Mouse (Mus musculus) heart, postnatal 0 days (tissue): ENCODE measurements at regions not wholly inside any gene's neighbourhood (a gene's known extent, or its start where the extent isn't known, plus 50 kb on each side); places are given as distances from the start of the nearest gene placed in this dataset.

Experiments used
- ATAC-seq: fragments of 200-750 bp; cut with Nextera tagmentation; 2 replicates; pipeline ENCODE4 v1.8.0; 2017; ENCODE audit warnings: low read depth, moderate number of reproducible peaks, moderate library complexity; ENCODE audit not compliant: insufficient read depth
- DNase-seq: peaks from one replicate; pipeline ENCODE4 v3.0.0-alpha.2; 2016; ENCODE audit warnings: low spot score
- H3K27ac ChIP-seq: fragments of 300-500 bp; sonication (generic); 2 replicates; pipeline ENCODE4 v1.5.1; 2014; ENCODE audit warnings: low read depth, mild to moderate bottlenecking
- H3K27me3 ChIP-seq: fragments of 300-500 bp; sonication (generic); 2 replicates; pipeline ENCODE4 v1.6.1; 2014; ENCODE audit warnings: low read length, mixed read lengths; ENCODE audit not compliant: control insufficient read depth, insufficient read depth
- H3K36me3 ChIP-seq: fragments of 300-500 bp; sonication (generic); replicated peaks from 2 replicates; pipeline ENCODE4 v1.6.1; 2014; ENCODE audit warnings: low read length, mixed read lengths; ENCODE audit not compliant: control insufficient read depth, insufficient read depth
- H3K4me1 ChIP-seq: fragments of 300-500 bp; sonication (generic); 2 replicates; pipeline ENCODE4 v1.6.1; 2014; ENCODE audit warnings: antibody characterized with exemption; ENCODE audit not compliant: control insufficient read depth, insufficient read depth
- H3K4me2 ChIP-seq: fragments of 300-500 bp; sonication (generic); 2 replicates; pipeline ENCODE4 v1.6.1; 2014; ENCODE audit warnings: low read depth, mild to moderate bottlenecking, low read length, moderate library complexity
- H3K4me3 ChIP-seq: fragments of 300-500 bp; sonication (generic); 2 replicates; pipeline ENCODE4 v1.5.1; 2014; ENCODE audit warnings: low read depth, low read length
- H3K9ac ChIP-seq: fragments of 300-500 bp; sonication (generic); replicated peaks from 2 replicates; pipeline ENCODE4 v1.6.1; 2014; ENCODE audit warnings: low read depth, low read length, mixed read lengths
- H3K9me3 ChIP-seq: fragments of 300-500 bp; sonication (generic); replicated peaks from 2 replicates; pipeline ENCODE4 v1.6.1; 2016; ENCODE audit warnings: low read length; ENCODE audit not compliant: control insufficient read depth
- CTCF ChIP-seq: IDR thresholded peaks from 2 replicates; pipeline ENCODE4 v1.5.1; 2016; ENCODE audit warnings: antibody characterized with exemption, control low read depth, low read depth
- EP300 ChIP-seq: IDR thresholded peaks from 2 replicates; pipeline ENCODE4 v1.6.1; 2016; ENCODE audit warnings: antibody characterized with exemption, low read depth
- WGBS: fragments of 180-500 bp; shearing (Covaris S2); extraction: QIAGEN DNeasy Blood & Tissue Kit; methylation state at CpG from one replicate; pipeline ENCODE4 v1.1.7; 2014; 5-methylcytosine and 5-hydroxymethylcytosine counted together

- H3K4me2 ChIP-seq, result no peak overlapping the region
- no peak overlapping the region for H3K4me3 ChIP-seq
- H3K27me3 ChIP-seq, result no peaks in the 10 kb centered on the region
- ATAC-seq (peak; percentile 53), DNase-seq (peak; percentile 8)
- WGBS, result 54% methylated on average over 4 of the region's 4 CpGs
- no peaks in the 10 kb centered on the region for H3K36me3 ChIP-seq
- peak overlapping the region; percentile 62 for H3K27ac ChIP-seq
- TF ChIP-seq CTCF (no peak), EP300 (no peak)
- H3K4me1 ChIP-seq, result no peaks in the 10 kb centered on the region
- no peak overlapping the region for H3K9ac ChIP-seq
- H3K9me3 ChIP-seq, result no peaks in the 10 kb centered on the region
These were observed 722.3 kb upstream of the Marcks start for GRCm38 (mm10) chr10:37861001-37861400.

- Histone ChIP-seq H3K27ac (no peak overlapping the region), H3K9me3 (0 out of 2 replicates have a peak, but pooled peaks cover 3% of the 10 kb centered on the region), H3K4me1 (no peaks in the 10 kb centered on the region), H3K9ac (no peak overlapping the region), H3K4me3 (no peak overlapping the region), H3K27me3 (no peaks in the 10 kb centered on the region), H3K4me2 (no peak overlapping the region), H3K36me3 (no peaks in the 10 kb centered on the region)
- TF ChIP-seq CTCF (no peak), EP300 (no peak)
- no peak for ATAC-seq
- 77% methylated on average over 1 of the region's 1 CpGs for WGBS
- no peak for DNase-seq
These were observed 710.6 kb upstream of the Marcks start for GRCm38 (mm10) chr10:37849291-37849846.

GRCm38 (mm10) chr10:37842820-37843219 lies 704.1 kb upstream of the Marcks start:
- Histone ChIP-seq H3K27ac (no peak overlapping the region), H3K4me2 (no peak overlapping the region), H3K27me3 (no peaks in the 10 kb centered on the region), H3K36me3 (no peaks in the 10 kb centered on the region), H3K9ac (no peak overlapping the region), H3K9me3 (no peaks in the 10 kb centered on the region), H3K4me3 (no peak overlapping the region), H3K4me1 (peaks cover 5% of the 10 kb centered on the region; the same call in 1 of the 2 replicates)
- TF ChIP-seq CTCF (no peak), EP300 (no peak)
- ATAC-seq, result no peak
- DNase-seq, result no peak
- WGBS, result 56% methylated on average over 5 of the region's 5 CpGs

GRCm38 (mm10) chr10:37841842-37842241 lies 703.1 kb upstream of the Marcks start:
- H3K4me3 ChIP-seq, result no peak overlapping the region
- H3K9me3 ChIP-seq, result no peaks in the 10 kb centered on the region
- 33% methylated on average over 2 of the region's 2 CpGs for WGBS
- H3K4me2 ChIP-seq, result no peak overlapping the region
- no peak overlapping the region for H3K9ac ChIP-seq
- no peak for TF ChIP-seq EP300
- TF ChIP-seq CTCF, result no peak
- peaks cover 5% of the 10 kb centered on the region; the same call in 1 of the 2 replicates for H3K4me1 ChIP-seq
- no peaks in the 10 kb centered on the region for H3K36me3 ChIP-seq
- ATAC-seq, result no peak
- no peak overlapping the region for H3K27ac ChIP-seq
- no peak for DNase-seq
- no peaks in the 10 kb centered on the region for H3K27me3 ChIP-seq

GRCm38 (mm10) chr10:37837721-37838120 lies 699.0 kb upstream of the Marcks start:
- no peak overlapping the region for H3K9ac ChIP-seq
- H3K27ac ChIP-seq, result no peak overlapping the region

GRCm38 (mm10) chr10:37813026-37813425 lies 674.3 kb upstream of the Marcks start:
- ATAC-seq (no peak), DNase-seq (no peak)
- WGBS, result 76% methylated on average over 2 of the region's 2 CpGs
- peaks cover 11% of the 10 kb centered on the region for H3K4me1 ChIP-seq
- H3K9me3 ChIP-seq, result no peaks in the 10 kb centered on the region
- no peak for TF ChIP-seq CTCF
- TF ChIP-seq EP300, result no peak
- no peak overlapping the region for H3K9ac ChIP-seq
- H3K27me3 ChIP-seq, result no peaks in the 10 kb centered on the region
- H3K4me3 ChIP-seq, result no peak overlapping the region
- H3K36me3 ChIP-seq, result no peaks in the 10 kb centered on the region
- H3K4me2 ChIP-seq, result no peak overlapping the region
- 0 out of 2 replicates have a peak overlapping the region, but pooled peaks have one; percentile 41 for H3K27ac ChIP-seq

More at GRCm38 (mm10) chr10:37837721-37838120, 699.0 kb upstream of the Marcks start:
- 50% methylated on average over 2 of the region's 2 CpGs for WGBS
- Histone ChIP-seq H3K27me3 (no peaks in the 10 kb centered on the region), H3K4me3 (no peak overlapping the region), H3K4me2 (no peak overlapping the region), H3K9me3 (no peaks in the 10 kb centered on the region), H3K36me3 (no peaks in the 10 kb centered on the region), H3K4me1 (peaks cover 5% of the 10 kb centered on the region; the same call in 1 of the 2 replicates)
- ATAC-seq (no peak), DNase-seq (no peak)
- TF ChIP-seq EP300 (no peak), CTCF (no peak)
